Mouse (Mus musculus) layer of hippocampus, adult 6 months (tissue): ENCODE results near the gene Aloxe3. TPM values are rescaled to one million over a fixed set of nuclear protein-coding genes. Genes with fewer than 3 reads are reported as not detected.

Experiments
- long read RNA-seq, 2 experiments: library from polyadenylated mRNA; unstranded; transcript quantifications; one replicate each; pipeline ENCODE4 v2.0.0; 2019 to 2020
- polyA plus RNA-seq: library from polyadenylated mRNA; unstranded; fragments of <200 nt; fragmentation: Nextera tagmentation; gene quantifications from 2 replicates; pipeline ENCODE4 v1.2.3, GENCODE M21; 2021

Aloxe3 gene
- 5.9 and 8.6 TPM in 2 replicates for polyA plus RNA-seq
- long read RNA-seq, experiment 1, partial matches to known transcripts, result 2 of 7 reads
- long read RNA-seq, experiment 1, other reads (novel, unspliced or antisense), result 2 of 7 reads
- long read RNA-seq, experiment 2, transcript Aloxe3-201 (15 exons, 3,019 nt), result major isoform, 10 of 23 reads
- long read RNA-seq, experiment 2, partial matches to known transcripts, result 8 of 23 reads
- long read RNA-seq, experiment 2, other reads (novel, unspliced or antisense), result 5 of 23 reads

DNA sequence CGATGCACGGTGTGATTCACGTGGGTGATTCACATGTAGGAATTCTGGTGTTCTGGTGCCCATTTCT, at the start of gene Aloxe3:
TSS of gene Aloxe3 (plus strand) at position 45 of the 67 bp plus-strand sequence.

DNA sequence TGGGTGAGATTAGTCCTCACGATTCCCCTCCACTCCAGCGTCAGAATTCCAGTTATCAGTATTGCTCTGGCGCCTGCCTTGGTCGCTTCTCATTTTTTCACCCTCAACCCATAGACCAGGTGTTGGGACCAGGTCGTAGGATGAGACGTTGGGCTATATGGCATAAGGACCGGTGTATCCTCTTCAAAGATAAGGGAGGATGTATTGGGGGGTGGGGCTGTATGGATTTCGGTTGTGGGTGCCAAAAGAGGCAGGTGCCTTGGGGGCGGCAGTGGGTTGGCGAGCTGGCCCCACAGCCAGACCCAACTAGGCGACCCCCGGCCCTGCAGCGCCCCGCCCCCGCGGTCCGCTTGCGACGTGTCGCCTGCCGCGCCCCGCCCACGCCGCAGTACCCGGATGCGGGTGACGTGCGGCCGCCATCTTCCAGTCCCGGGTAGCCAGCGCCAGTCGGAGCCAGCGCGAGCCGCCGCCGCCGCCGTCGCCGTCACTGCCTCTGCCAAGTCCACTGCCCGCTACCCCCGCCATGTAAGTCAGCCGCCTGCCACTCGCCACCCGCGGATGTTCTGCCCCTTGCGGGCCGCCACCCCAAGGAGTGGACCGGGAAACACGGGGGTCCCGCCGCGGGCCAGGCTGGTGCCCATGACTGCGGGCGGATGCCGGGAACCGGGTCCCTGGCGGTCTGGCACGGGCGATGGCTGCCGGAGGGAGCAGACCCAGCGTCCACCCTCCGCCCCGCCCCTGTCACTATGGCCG, 37.4 kb upstream of the Aloxe3 start, which contains the start of gene Vamp2:
TSS of gene Vamp2 (plus strand) at position 388 of the 753 bp plus-strand sequence.

DNA sequence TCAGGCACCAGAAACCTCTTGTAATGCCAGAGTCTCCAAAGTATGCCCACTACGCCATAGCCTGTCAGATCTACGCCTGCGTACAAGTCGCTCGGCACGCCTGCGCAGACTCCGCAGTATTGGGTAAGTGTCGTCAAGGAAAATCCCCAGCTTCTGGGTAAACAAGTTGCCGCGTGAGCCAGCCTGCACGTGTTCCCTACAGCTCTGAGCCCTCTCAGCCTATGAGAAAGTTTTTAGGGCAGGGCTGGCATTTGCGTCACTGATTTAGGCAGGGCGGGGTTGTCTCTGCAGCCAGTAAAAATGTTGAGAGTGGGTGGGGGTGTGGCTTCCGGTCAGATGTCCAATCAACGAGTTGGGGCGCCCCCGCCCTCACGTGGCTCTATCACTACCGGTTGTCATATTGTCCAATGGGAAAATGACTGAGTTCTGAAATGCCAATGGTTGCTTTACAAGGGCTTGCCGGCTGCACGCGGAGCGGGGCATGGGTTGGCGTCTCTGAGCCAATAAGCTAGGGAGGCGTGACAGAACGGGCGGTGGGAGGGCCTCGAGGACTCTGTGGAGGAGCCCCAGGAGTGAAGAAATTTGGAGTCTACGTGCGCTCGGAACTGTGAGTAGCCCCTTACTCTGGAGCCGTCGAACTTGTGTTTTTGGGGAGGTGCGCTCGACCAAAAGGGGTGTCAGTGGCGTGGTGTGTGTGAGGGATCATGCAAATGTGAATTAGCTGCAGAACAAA, 30.8 kb upstream of the Aloxe3 start, which contains the start of gene Per1:
TSS of gene Per1 (plus strand) at position 521 of the 733 bp plus-strand sequence.

DNA sequence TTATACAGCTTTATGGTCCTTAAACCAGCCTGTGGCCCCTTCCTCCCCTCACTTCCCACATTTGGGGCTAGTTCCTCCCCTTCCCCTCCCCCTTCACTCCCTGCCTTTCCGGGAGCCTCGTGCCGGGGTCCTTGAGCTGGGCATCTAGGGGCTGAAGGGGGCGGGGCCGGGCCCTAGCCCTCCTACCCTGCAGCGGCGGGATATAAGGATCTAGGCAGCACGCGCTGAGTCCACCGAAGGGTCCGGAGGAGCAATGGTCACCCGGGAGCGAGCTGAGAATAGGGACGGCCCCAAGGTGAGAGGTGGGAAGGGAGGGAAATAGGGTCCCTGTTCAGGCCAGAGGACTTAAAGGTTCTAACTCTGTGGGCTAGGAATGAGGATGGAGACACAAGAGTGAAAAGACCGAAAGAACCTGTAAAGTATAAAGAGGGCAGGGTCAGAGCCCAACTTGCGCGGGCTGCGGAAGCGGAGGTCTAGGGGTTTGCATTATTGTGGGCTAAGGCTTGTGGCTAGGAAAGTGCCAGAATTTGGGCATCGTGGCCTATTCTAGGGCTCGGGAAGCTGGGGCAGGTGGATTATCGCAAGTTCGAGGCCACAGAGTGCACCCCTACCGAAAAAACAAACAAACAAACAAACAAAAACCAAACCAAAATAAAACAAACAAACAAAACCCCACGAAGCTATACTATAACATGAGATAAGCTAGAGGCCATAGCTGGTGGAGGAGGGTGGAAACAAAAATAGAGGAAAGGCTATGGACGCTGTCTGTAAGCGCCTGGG, 5.3 kb upstream of the Aloxe3 start, which contains the start of gene Hes7:
TSS of gene Hes7 (plus strand) at position 184 of the 780 bp plus-strand sequence.

DNA sequence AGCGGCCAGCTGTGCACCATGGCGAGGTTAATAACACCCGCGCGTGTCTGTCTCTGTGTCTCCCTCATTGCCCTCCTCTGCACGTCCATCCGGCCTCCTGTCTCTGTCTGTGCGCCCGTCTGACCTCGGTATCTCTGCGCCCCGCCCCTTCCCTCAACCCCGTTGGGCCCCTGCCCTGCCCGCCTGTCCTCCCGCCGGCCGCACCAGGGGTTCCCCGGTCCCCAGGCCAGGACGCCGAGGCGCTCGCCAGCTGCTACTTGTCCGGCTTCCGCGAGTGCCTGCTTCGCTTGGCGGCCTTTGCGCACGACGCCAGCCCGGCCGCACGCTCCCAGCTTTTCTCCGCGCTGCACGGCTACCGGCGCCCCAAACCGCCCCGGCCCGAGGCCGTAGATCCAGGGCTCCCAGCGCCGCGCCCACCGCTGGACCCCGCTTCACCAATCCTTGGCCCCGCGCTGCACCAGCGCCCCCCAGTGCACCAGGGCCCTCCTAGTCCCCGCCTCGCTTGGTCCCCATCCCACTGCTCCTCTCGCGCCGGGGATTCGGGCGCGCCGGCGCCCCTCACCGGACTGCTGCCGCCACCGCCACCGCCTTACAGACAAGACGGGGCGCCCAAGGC, 3.3 kb upstream of the Aloxe3 start, which contains the start of gene 9130213A22Rik:
TSS of gene 9130213A22Rik (minus strand) at position 254 of the 616 bp plus-strand sequence.

DNA sequence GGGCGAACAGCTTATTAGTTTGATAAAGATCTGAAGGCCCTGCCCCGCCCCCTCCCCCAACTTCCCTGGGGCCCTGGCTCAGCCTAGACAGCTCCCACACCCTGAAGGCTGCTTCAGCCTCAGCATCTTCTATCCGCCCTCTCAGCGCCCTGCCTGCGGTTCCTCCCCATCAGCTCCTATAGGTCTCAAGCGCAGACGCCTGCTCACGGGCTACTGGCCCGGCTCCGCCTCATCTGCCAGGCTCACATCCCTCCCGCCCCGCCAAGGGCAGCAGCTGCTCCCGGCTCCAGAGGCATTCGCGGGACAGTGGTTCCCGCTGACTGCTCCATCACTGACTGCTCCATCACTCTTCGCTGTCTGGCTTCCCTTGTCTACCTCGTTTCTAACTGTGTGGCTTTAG, 31.1 kb downstream of the Aloxe3 start, which contains the start of gene Alox12b:
TSS of gene Alox12b (plus strand) at position 190 of the 400 bp plus-strand sequence.

DNA sequence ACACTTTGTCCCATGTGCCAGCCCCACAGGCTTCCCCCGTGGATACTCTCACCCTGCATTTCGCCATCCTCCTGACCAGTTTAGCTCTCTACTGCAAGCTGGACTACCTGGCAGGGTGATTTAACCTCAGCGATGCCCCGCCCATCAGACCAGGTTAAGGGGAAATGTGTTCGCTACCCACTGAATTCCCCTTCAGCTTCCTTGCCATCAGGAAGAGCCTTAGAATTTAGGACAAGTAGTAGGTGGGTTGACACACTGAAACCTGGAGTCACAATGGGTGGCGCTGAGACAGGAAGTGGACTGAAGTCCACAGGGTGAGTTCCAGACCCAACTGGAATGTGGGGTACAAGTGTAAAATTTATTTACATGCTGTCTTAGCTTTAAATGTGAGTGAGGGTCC, 72.0 kb downstream of the Aloxe3 start, which contains the start of gene Alox8:
TSS of gene Alox8 (minus strand) at position 101 of the 400 bp plus-strand sequence.

Other genes starting within 250 kb of the Aloxe3 start
- not detected in 2 replicates for gene Rnf222, start 237.3 kb upstream of the Aloxe3 start, polyA plus RNA-seq
- 3,357 and 3,616 TPM in 2 replicates for gene Rpl26, start 224.3 kb upstream of the Aloxe3 start, polyA plus RNA-seq
- gene Odf4, start 198.8 kb upstream of the Aloxe3 start, polyA plus RNA-seq, result not detected in 2 replicates
- 2.4 TPM in 2 replicates for gene Arhgef15, start 168.4 kb upstream of the Aloxe3 start, polyA plus RNA-seq
- gene Slc25a35, start 157.8 kb upstream of the Aloxe3 start, polyA plus RNA-seq, result 1.9 and 2.4 TPM in 2 replicates
- gene Rangrf, start 150.7 kb upstream of the Aloxe3 start, polyA plus RNA-seq, result 25.3 and 26.8 TPM in 2 replicates
- gene Pfas, start 117.4 kb upstream of the Aloxe3 start, polyA plus RNA-seq, result 8.4 and 21.6 TPM in 2 replicates
- 16.8 and 19.8 TPM in 2 replicates for gene Ctc1, start 110.0 kb upstream of the Aloxe3 start, polyA plus RNA-seq
- gene Aurkb, start 80.2 kb upstream of the Aloxe3 start, polyA plus RNA-seq, result 0.54 TPM in 2 replicates
- 11.4 and 13.2 TPM in 2 replicates for gene Borcs6, start 66.2 kb upstream of the Aloxe3 start, polyA plus RNA-seq
- gene Tmem107, start 55.1 kb upstream of the Aloxe3 start, polyA plus RNA-seq, result 40.3 and 42.2 TPM in 2 replicates
- 412 and 583 TPM in 2 replicates for gene Vamp2, start 37.4 kb upstream of the Aloxe3 start, polyA plus RNA-seq
- gene Per1, start 30.7 kb upstream of the Aloxe3 start, polyA plus RNA-seq, result 30.5 and 39.5 TPM in 2 replicates
- gene Hes7, start 5.5 kb upstream of the Aloxe3 start, polyA plus RNA-seq, result 0.53 and 0.58 TPM in 2 replicates
- 0.84 and 0.90 TPM in 2 replicates for gene 9130213A22Rik, start 3.3 kb upstream of the Aloxe3 start, polyA plus RNA-seq
- 2.7 and 2.8 TPM in 2 replicates for gene Alox12b, start 31.1 kb downstream of the Aloxe3 start, polyA plus RNA-seq
- 3.5 and 5.1 TPM in 2 replicates for gene Alox8, start 71.9 kb downstream of the Aloxe3 start, polyA plus RNA-seq
- gene Gucy2e, start 111.1 kb downstream of the Aloxe3 start, polyA plus RNA-seq, result 0.44 and 0.55 TPM in 2 replicates
- 1.3 and 1.8 TPM in 2 replicates for gene Cntrob, start 197.9 kb downstream of the Aloxe3 start, polyA plus RNA-seq
- 134 and 135 TPM in 2 replicates for gene Trappc1, start 198.1 kb downstream of the Aloxe3 start, polyA plus RNA-seq
- 5.3 and 6.1 TPM in 2 replicates for gene Kcnab3, start 200.4 kb downstream of the Aloxe3 start, polyA plus RNA-seq
- gene Rnf227, start 214.6 kb downstream of the Aloxe3 start, polyA plus RNA-seq, result 256 and 260 TPM in 2 replicates
- 49.8 and 51.0 TPM in 2 replicates for gene Chd3, start 243.5 kb downstream of the Aloxe3 start, polyA plus RNA-seq